8 mouse cellular contexts compared by ENCODE assay signal in the genomic region with DNA sequence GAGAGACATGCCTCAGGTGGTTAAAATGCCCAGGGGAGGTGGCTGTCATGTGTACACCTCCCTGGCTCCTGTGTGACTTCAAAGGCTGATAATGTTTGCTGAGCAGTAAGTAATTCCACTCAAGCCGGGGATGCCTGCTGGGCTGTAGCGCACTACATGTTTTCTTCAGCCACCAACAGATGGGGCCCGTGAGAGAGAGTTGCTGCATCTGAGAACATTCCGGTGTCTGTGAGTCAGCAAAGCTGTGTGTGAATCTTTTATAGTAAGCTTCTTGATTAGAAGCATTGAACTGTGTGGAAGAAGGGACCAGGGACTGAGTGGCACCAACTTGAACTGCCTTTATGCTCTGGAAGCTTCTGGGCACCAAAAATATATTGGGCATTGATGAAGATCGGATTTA. TPM values are rescaled to one million over a fixed set of nuclear protein-coding genes. Genes with fewer than 3 reads are reported as not detected.
DNase-seq lines count a peak whose midpoint lies in the region; ATAC-seq and TF ChIP-seq lines count a peak whose summit lies in the region.

No protein-coding gene starts in this region.

- H3K4me2 ChIP-seq in heart, embryonic 14.5 days (ENCODE audit: low read length), result no peak overlapping the region
- H3K4me2 ChIP-seq in kidney, postnatal 0 days (ENCODE audit: low read length), result no peak overlapping the region
- no peak overlapping the region for H3K4me2 ChIP-seq in liver, embryonic 11.5 days

- peaks cover 71% of the 10 kb centered on the region for H3K4me1 ChIP-seq in forebrain, embryonic 10.5 days
- peaks cover 12 to 39% of the 10 kb centered on the region in 2 experiments for H3K4me1 ChIP-seq in heart, embryonic 14.5 days (ENCODE audit: control insufficient read depth in 2 of 2, insufficient read depth in 2 of 2, low read length in 2 of 2)
- H3K4me1 ChIP-seq in kidney, postnatal 0 days (replicated peaks; ENCODE audit: insufficient read depth, low read length), result peaks cover 14% of the 10 kb centered on the region; the same call in 1 of the 2 replicates
- peaks cover 38% of the 10 kb centered on the region for H3K4me1 ChIP-seq in liver, embryonic 11.5 days (replicated peaks; ENCODE audit: control insufficient read depth, insufficient read depth, low read length)

- peak; percentile 62 for ATAC-seq in heart, embryonic 14.5 days (ENCODE audit: insufficient number of reproducible peaks, insufficient read depth, low FRiP score, low read depth)
- ATAC-seq in kidney, postnatal 0 days (replicated peaks; ENCODE audit: low FRiP score, low read depth), result peak; percentile 54; the same call in 1 of the 2 replicates
- ATAC-seq in liver, embryonic 11.5 days (replicated peaks; ENCODE audit: low FRiP score), result peak; percentile 75

- no peak overlapping the region; the same call in 1 of the 2 replicates for H3K4me3 ChIP-seq in forebrain, embryonic 10.5 days
- H3K4me3 ChIP-seq in heart, embryonic 14.5 days (ENCODE audit: control insufficient read depth in 1 of 2, insufficient read depth in 1 of 2, low read depth in 1 of 2, low read length in 2 of 2), result no peak overlapping the region
- no peak overlapping the region for H3K4me3 ChIP-seq in kidney, postnatal 0 days (replicated peaks; ENCODE audit: low read depth, low read length)
- no peak overlapping the region for H3K4me3 ChIP-seq in liver, embryonic 11.5 days (ENCODE audit: low read depth, low read length)

- H3K9ac ChIP-seq in heart, embryonic 14.5 days (ENCODE audit: low read length), result no peak overlapping the region
- H3K9ac ChIP-seq in kidney, postnatal 0 days (ENCODE audit: low read depth, low read length), result no peak overlapping the region
- no peak overlapping the region for H3K9ac ChIP-seq in liver, embryonic 11.5 days (ENCODE audit: low read depth, low read length)

- peak; percentile 71 for TF ChIP-seq CTCF in kidney, postnatal 0 days (IDR thresholded peaks at IDR 0.05; ENCODE audit: low read depth)

- H3K27me3 ChIP-seq in forebrain, embryonic 10.5 days (ENCODE audit: poor library complexity, severe bottlenecking), result no peaks in the 10 kb centered on the region
- H3K27me3 ChIP-seq in heart, embryonic 14.5 days (ENCODE audit: control insufficient read depth, insufficient read depth, low read length), result no peaks in the 10 kb centered on the region
- H3K27me3 ChIP-seq in kidney, postnatal 0 days (ENCODE audit: insufficient read depth, low read length), result no peaks in the 10 kb centered on the region
- no peaks in the 10 kb centered on the region for H3K27me3 ChIP-seq in liver, embryonic 11.5 days (replicated peaks; ENCODE audit: control insufficient read depth, insufficient read depth, low read length)

- WGBS in forebrain, embryonic 10.5 days, result 20% methylated on average over 5 of the region's 5 CpGs
- WGBS in heart, embryonic 14.5 days, result 14% methylated on average over 5 of the region's 5 CpGs
- 16% methylated on average over 5 of the region's 5 CpGs for WGBS in kidney, postnatal 0 days
- WGBS in liver, embryonic 11.5 days, result 22% methylated on average over 5 of the region's 5 CpGs

- peak; percentile 73 for DNase-seq in CD4-positive helper T cell, adult 2 months (ENCODE audit: low read depth, low spot score)
- peak; percentile 53 for DNase-seq in c-Kit-negative CD71-positive TER-119-positive erythroid progenitor cells, embryonic 14.5 days (ENCODE audit: low read depth, low spot score)
- peak; percentile 58 for DNase-seq in forebrain, embryonic 10.5 days (ENCODE audit: extremely low spot score, low spot score)
- peak; percentile 90 for DNase-seq in kidney, postnatal 0 days (ENCODE audit: low spot score)
- DNase-seq in liver, embryonic 11.5 days (ENCODE audit: low spot score), result no peak
- peak; percentile 73 for DNase-seq in naive thymus-derived CD4-positive, alpha-beta T cell, adult 2 months (ENCODE audit: low read depth)
- peak; percentile 63 to 75 for DNase-seq in spleen, postnatal 4 days (ENCODE audit: low spot score in 2 of 2)

- H3K36me3 ChIP-seq in forebrain, embryonic 10.5 days (replicated peaks), result no peaks in the 10 kb centered on the region
- no peaks in the 10 kb centered on the region for H3K36me3 ChIP-seq in heart, embryonic 14.5 days (ENCODE audit: control insufficient read depth, insufficient read depth, low read length)
- no peaks in the 10 kb centered on the region for H3K36me3 ChIP-seq in kidney, postnatal 0 days (ENCODE audit: insufficient read depth, low read length)
- no peaks in the 10 kb centered on the region for H3K36me3 ChIP-seq in liver, embryonic 11.5 days (ENCODE audit: control insufficient read depth, insufficient read depth, low read length)

- H3K9me3 ChIP-seq in forebrain, embryonic 10.5 days, result no peaks in the 10 kb centered on the region
- no peaks in the 10 kb centered on the region for H3K9me3 ChIP-seq in heart, embryonic 14.5 days (ENCODE audit: control insufficient read depth, low read length)
- H3K9me3 ChIP-seq in kidney, postnatal 0 days (replicated peaks; ENCODE audit: low read length), result no peaks in the 10 kb centered on the region
- H3K9me3 ChIP-seq in liver, embryonic 11.5 days (ENCODE audit: control insufficient read depth, low read length), result no peaks in the 10 kb centered on the region

- H3K27ac ChIP-seq in forebrain, embryonic 10.5 days, result peak overlapping the region; percentile 80
- H3K27ac ChIP-seq in heart, embryonic 14.5 days (replicated peaks in 1 of 2; ENCODE audit: control insufficient read depth in 1 of 2, insufficient read depth in 1 of 2, low read depth in 2 of 2, low read length in 2 of 2), result peak overlapping the region; percentile 38 to 43; a peak in 2 of 4 replicates
- H3K27ac ChIP-seq in kidney, postnatal 0 days, result no peak overlapping the region; the same call in 1 of the 2 replicates
- no peak overlapping the region for H3K27ac ChIP-seq in liver, embryonic 11.5 days (ENCODE audit: low read depth, low read length)

RNA-seq across cellular contexts. Expression of a gene that starts 42.0 kb away (rescaled TPM):
- polyA plus RNA-seq in forebrain, embryonic 10.5 days (2016; fragmentation: Nextera tagmentation; extraction: Ambion mirVana), result 15.5 TPM in 2 replicates
- 6.2 TPM in 2 replicates for polyA plus RNA-seq in heart, embryonic 14.5 days (2014; fragmentation: Nextera tagmentation; extraction: Ambion mirVana)
- 3.9 and 4.6 TPM in 2 replicates for polyA plus RNA-seq in kidney, postnatal 0 days (2015; fragmentation: Nextera tagmentation; extraction: Ambion mirVana)
- 6.0 and 6.7 TPM in 2 replicates for polyA plus RNA-seq in liver, embryonic 11.5 days (2014; fragmentation: Nextera tagmentation; extraction: Ambion mirVana)

Comparison
In these comparisons a context has a peak if more than half of its experiments do, and no peak if none do; other contexts are left out.
1. H3K27ac ChIP-seq: peak in forebrain, embryonic 10.5 days (single experiment) and heart, embryonic 14.5 days (2 of 2); none in kidney, postnatal 0 days (single experiment) and liver, embryonic 11.5 days (single experiment).
2. Peak in every context shown above with its lines, with median percentiles within 50 percentile points of each other: ATAC-seq.